Mouse (Mus musculus) spleen, postnatal 4 days (tissue): ENCODE measurements around the gene Card9.

Experiments
- DNase-seq, 2 experiments: peaks; one replicate each; pipeline ENCODE4 v3.0.0; 2022; ENCODE audit warnings: low spot score in 2 of 2

The Card9 gene

DNA sequence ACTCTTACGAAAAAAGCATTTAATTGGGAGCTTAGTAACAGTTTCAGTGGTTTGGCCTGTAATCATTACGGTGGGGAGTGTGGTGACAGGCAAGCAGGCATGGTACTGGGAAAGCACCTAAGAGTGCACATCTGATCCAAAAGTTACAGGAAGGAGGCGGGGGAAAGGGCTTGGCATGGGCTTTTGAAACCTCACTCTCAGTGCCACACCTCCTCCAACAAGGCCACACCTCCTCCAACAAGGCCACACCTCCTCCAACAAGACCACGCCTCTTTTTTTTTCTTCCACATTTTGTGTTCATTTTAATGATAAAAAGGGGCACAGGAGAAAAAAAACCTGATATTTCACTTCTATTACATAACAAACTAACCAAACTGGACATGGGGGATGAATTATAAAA lies 32.9 kb downstream of the Card9 start:
- DNase-seq, result no peak

GRCm38 (mm10) chr2:26325386-26326181 lies 35.1 kb downstream of the Card9 start:
- peak; percentile 45 to 82 for DNase-seq

DNA sequence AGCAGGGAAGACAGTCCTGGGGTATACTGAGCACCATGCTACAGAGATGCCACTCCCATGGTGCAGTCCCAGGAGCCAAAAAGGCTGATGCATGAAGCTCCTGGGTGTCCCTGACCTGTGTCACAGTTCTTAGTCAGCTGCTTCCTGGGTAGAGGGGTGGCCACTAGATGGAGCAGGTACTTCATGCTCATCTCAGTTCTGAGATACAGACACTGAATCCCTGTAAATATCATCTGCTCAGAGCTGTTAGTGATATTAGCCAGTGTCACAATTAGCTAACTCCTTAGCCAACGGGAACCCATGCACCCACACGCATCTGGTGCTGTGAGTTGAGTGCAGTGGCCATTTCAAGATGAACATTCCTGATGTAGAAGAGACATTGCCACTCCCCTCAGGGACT lies 35.8 kb downstream of the Card9 start:
- DNase-seq, result no peak

GRCm38 (mm10) chr2:26323589-26324325 lies 37.0 kb downstream of the Card9 start:
- no peak for DNase-seq

DNA sequence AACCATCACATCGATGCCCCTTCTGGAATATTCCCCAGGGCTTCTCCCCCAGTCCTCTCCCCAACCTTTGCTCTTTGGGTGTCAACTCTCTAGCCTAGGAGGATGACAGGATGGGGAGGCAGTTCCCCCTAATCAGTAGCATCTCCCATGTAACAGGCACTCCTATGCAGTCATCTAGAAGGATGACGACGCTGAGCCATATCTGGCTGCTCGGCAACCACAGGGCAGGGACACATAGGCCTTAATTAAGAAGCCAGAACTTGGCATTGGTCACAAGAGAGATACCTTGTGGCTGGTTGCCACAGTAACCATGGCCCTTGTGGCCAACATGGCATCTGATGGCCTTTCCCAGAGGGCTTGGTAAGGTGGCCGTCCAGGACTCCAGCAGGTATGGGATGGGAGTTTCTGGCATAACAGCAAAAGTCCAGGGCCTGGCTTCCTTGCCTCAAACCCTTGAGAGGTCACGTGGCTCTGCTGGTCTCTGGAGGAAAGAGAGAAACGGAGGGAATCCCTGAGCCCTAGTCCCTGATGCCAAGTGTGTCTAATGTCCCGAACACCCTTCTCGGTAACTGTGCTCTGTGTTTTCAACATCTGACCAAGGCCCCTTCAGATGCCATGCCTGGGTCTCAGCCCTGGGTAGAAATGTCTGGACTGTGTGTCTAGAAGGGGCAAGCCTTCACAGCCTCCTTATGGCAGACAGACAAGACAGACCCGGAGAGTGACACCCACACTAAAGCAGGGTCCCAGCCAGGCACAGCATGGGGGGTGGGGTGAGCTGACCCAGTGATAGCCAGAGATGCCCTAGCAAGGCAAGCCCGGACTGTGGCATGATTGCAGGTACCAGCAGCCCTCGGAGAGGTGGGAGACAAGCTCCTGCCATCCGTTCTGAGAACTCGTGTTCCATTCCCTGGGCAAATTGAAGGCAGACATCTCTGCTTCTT lies 40.2 kb downstream of the Card9 start:
- no peak for DNase-seq

DNA sequence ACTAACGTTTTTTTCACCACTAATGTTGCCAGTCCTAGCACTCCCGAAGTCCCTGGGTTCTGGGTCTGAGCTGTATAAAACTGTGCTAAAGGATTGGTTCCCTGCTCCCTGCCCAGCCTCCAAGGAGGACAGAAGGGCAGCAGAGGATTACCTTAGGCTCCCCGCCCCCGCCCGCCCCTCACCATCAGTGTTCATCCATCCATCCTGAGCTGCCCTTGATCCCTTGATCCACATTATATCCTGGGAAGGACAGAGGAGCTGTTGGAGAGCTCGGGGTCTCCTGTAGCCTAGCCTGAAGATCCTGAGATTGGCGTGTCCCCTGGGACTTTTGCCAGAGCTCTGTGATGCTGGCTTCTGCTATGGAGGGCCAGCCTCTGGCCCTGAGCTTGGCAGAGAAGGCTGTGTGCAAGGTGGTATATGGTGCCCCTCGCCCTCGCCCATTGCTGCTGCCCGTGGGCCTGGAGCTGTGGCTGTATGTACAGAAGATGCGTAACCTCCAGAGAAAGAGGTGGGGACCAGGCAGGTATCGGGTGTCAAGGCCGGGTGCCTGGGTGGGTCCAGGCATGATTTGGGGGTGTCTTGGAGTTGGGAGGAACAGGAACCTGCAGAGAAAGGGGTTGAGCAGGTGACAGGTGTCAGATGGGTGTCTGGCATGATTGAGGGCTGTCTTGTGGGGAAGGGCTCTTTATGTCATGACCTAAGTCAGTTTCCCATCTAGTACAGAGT lies 41.0 kb downstream of the Card9 start:
- DNase-seq, result no peak

GRCm38 (mm10) chr2:26319109-26319508 lies 41.6 kb downstream of the Card9 start:
- no peak for DNase-seq

GRCm38 (mm10) chr2:26317991-26318672 lies 42.6 kb downstream of the Card9 start:
- DNase-seq, result no peak

GRCm38 (mm10) chr2:26317371-26317770 lies 43.3 kb downstream of the Card9 start:
- DNase-seq, result no peak

- DNase-seq, result no peak
These were observed 44.0 kb downstream of the Card9 start for GRCm38 (mm10) chr2:26316576-26317246.

- DNase-seq, result no peak
These were observed 44.8 kb downstream of the Card9 start for GRCm38 (mm10) chr2:26315925-26316311.

DNA sequence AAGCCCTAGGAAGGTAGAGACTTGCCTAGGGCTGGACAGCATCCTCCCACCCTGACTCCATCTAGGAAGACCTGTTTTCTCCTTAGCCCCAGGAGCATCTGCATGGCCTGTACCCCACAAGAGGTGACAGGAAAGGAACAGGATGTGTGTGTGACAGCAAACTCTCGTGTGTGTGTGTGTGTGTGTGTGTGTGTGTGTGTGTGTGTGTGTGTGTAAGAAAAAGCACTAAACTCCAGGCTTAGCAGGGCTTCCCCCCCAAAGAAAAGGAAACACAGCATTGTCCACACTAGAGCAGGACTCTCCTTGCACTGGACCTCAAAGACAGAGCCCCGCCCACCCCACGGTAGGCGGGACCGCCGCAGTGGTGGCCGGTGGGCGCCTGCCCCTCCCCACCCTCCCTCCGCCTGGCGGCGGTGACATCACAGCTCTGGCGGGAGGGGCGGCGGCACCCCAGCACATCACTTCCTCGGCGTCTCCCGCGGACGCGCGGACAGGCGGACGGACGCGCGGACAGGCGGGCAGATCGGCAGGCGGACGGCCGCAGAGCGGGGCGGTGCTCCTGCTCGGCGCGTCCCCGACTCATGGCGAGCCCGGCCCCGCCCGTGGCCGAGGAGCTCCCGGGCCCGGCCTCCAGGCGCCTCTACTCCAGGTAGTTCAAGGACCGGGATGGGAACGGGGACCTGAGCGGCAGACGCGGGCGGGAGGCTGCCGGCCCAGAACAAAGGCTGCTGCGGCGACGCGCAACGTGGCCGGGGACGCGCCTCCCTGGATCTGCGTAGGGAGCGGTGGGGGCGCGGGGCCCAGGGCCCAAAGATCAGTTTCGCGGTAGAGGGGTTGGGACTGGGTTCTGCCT lies 45.4 kb downstream of the Card9 start, which contains the start of gene Gpsm1:
TSS of gene Gpsm1 (plus strand) at position 444 of the 853 bp plus-strand sequence.
- peak; percentile 54 to 76 for DNase-seq

DNA sequence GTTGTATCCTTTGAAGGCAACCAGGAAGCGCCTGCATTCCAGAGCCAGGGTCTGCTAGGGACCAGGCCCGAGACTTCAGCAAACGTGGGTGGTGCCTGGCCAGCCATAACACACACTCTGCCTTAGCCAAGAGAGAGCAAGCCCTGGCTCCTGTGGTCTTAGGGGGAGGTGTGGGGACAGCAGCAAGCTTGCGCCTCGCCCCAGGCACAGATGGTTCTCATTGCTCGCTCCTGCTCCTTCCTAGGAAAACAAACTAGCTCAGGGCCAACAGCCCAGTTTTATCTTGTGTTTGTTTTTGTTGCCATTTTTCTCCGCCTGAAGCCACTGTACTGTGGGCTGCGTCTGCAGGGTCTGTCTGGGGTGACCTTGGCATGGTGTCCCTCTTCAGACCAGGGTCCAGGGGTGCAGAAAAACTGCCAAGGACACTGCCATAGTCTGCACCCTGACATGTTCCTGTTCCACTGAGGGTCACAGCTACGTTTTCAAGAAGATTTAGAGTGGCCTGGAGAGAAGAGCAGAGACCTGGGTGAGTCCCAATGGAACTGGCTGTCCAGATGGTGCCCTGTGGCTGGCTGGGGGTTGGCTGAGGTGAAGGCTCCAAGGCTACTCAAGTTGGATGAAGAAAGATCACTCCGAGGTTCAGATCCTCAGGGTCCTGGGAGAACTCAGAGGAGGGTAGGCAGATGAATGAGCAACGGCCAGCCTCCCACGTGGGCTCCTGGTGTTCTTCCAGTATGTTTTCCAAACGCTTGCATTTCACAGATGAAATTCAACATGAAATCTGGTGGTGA lies 46.2 kb downstream of the Card9 start:
- no peak for DNase-seq

DNA sequence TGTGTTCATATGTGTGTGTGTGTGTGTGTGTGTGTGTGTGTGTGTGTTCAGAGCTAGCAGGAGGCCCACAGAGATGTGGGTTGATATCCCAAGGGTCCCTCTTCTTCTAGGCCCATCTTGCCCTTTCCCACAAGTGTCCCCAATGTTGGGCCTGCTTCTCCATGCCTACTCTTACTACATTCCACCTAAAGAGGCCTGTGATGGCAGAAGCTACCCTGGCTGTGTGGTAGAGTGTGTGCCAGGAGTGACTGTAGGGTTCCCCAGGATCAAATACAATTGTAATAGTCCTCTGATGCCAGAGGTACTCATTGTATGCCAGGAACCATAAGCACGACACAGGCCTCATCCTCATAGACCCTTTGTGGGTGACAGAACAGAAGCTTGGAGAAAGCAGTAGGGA lies 47.3 kb downstream of the Card9 start:
- no peak for DNase-seq

DNA sequence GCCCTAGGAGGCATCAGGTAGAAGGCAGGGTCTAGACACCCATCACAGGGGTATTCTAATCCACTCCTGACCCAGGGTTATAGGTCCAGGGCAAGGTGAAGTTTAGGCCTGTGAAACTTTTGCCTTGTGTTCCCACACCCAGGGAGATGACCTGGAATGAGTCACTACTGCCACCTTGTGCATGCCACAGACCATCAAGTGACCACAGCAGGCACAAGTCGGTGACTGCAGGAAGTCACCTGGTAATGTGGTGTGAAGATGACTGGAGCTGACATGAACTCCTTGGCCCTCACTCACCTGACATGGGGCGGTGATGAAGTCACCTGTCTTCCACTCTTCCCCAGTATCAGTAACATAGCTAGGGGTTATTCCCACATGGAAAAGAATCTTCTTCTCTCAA lies 47.9 kb downstream of the Card9 start:
- DNase-seq, result no peak

- no peak for DNase-seq
These were observed 48.8 kb downstream of the Card9 start for GRCm38 (mm10) chr2:26311936-26312335.

GRCm38 (mm10) chr2:26309739-26310138 lies 51.0 kb downstream of the Card9 start:
- no peak for DNase-seq

GRCm38 (mm10) chr2:26306702-26307101 lies 54.0 kb downstream of the Card9 start:
- no peak for DNase-seq
